9 mouse cellular contexts compared by ENCODE assay signal in the genomic region with DNA sequence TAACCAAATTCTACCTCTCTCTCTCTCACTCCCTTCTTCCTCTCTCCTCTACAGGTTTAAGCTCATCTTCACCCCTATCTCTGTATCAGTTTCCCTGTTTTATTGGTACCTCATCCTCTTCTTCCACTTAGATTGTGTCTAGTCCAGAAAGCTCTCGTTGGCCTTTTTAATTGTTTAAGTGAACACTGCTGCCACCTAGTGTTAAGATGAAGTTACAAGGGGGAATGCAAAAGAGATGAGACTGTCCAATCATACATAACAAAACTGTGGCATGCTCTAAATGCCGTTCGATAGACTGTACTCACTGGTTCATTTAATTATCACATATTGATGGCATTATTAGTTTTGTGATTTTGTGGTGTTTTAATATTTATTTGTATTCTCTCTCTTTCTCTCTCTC. TPM values are rescaled to one million over a fixed set of nuclear protein-coding genes. Genes with fewer than 3 reads are reported as not detected.
DNase-seq lines count a peak whose midpoint lies in the region; ATAC-seq and TF ChIP-seq lines count a peak whose summit lies in the region.
"Had no signal": no experiment of that assay in that cellular context is flagged by ENCODE, and none has a peak within 500 bp of the region (broad histone marks: within the 10 kb centered on the region; RNA-seq: fewer than 3 reads in every experiment).

No protein-coding gene starts in this region.

- no peaks in the 10 kb centered on the region for H3K9me3 ChIP-seq in kidney, embryonic 16.5 days (ENCODE audit: low read length)
- no peaks in the 10 kb centered on the region for H3K9me3 ChIP-seq in hindbrain, embryonic 16.5 days (ENCODE audit: control insufficient read depth, low read length)
- H3K9me3 ChIP-seq: heart, embryonic 15.5 days; midbrain, embryonic 12.5 days had no signal

- H3K9ac ChIP-seq in kidney, embryonic 16.5 days (replicated peaks; ENCODE audit: low read length) = no peak overlapping the region
- no peak overlapping the region for H3K9ac ChIP-seq in hindbrain, embryonic 16.5 days (ENCODE audit: low read depth, low read length)
- H3K9ac ChIP-seq: heart, embryonic 15.5 days; midbrain, embryonic 12.5 days had no signal

- TF ChIP-seq CTCF in kidney, adult 2 months (conservative IDR thresholded peaks at IDR 0.05; ENCODE audit: insufficient read depth, insufficient read length, low read depth, low read length) = no peak; the same call in 1 of the 2 replicates

- H3K27ac ChIP-seq in kidney, adult 2 months (ENCODE audit: insufficient read depth, low read depth, low read length) = no peak overlapping the region
- no peak overlapping the region for H3K27ac ChIP-seq in kidney, embryonic 16.5 days (ENCODE audit: low read length)
- H3K27ac ChIP-seq in hindbrain, embryonic 16.5 days (ENCODE audit: low read depth, low read length) = no peak overlapping the region
- H3K27ac ChIP-seq: heart, embryonic 15.5 days; midbrain, embryonic 12.5 days had no signal

- DNase-seq in kidney, adult 2 months = peak; percentile 65
- peak; percentile 75 for DNase-seq in 416B (ENCODE audit: low read depth)
- peak; percentile 60 for DNase-seq in CD4-positive helper T cell, adult 2 months (ENCODE audit: low read depth, low spot score)
- peak; percentile 83 for DNase-seq in embryo, embryonic 10 days (ENCODE audit: low spot score)
- peak; percentile 88 for DNase-seq in retina, embryonic 14.5 days (ENCODE audit: low spot score)

- H3K4me2 ChIP-seq in kidney, embryonic 16.5 days (replicated peaks; ENCODE audit: low read depth, low read length) = no peak overlapping the region
- H3K4me2 ChIP-seq in hindbrain, embryonic 16.5 days (ENCODE audit: low read length) = no peak overlapping the region
- H3K4me2 ChIP-seq: heart, embryonic 15.5 days; midbrain, embryonic 12.5 days had no signal

- WGBS in kidney, adult 2 months = 14% methylated on average over 3 of the region's 3 CpGs
- whole genome bisulfite sequencing in kidney, embryonic 16.5 days = 36% methylated on average over 3 of the region's 3 CpGs
- WGBS in hindbrain, embryonic 16.5 days = 22% methylated on average over 3 of the region's 3 CpGs

- no peaks in the 10 kb centered on the region for H3K4me1 ChIP-seq in kidney, adult 2 months (ENCODE audit: control insufficient read depth, insufficient read depth, low read length)
- peaks cover 4% of the 10 kb centered on the region; the same call in 1 of the 2 replicates for H3K4me1 ChIP-seq in kidney, embryonic 16.5 days (ENCODE audit: insufficient read depth, low read length)
- peaks cover 2% of the 10 kb centered on the region; the same call in 1 of the 2 replicates for H3K4me1 ChIP-seq in hindbrain, embryonic 16.5 days (ENCODE audit: control insufficient read depth, insufficient read depth, low read depth, low read length)

- TF ChIP-seq POLR2A in kidney, adult 2 months (IDR thresholded peaks at IDR 0.05; ENCODE audit: low read depth, low read length) = no peak

- no peaks in the 10 kb centered on the region for H3K27me3 ChIP-seq in kidney, adult 2 months (replicated peaks; ENCODE audit: control insufficient read depth, insufficient read depth, low read length)
- H3K27me3 ChIP-seq in kidney, embryonic 16.5 days (ENCODE audit: insufficient read depth, low read length) = no peaks in the 10 kb centered on the region
- no peaks in the 10 kb centered on the region for H3K27me3 ChIP-seq in hindbrain, embryonic 16.5 days (replicated peaks; ENCODE audit: control insufficient read depth, insufficient read depth, low read length)
- H3K27me3 ChIP-seq: heart, embryonic 15.5 days had no signal

- no peak for ATAC-seq in kidney, embryonic 16.5 days (ENCODE audit: low FRiP score, low TSS enrichment)
- ATAC-seq in hindbrain, embryonic 16.5 days = no peak

- no peaks in the 10 kb centered on the region for H3K36me3 ChIP-seq in kidney, adult 2 months (ENCODE audit: control insufficient read depth, insufficient read depth, low read length)
- no peaks in the 10 kb centered on the region for H3K36me3 ChIP-seq in kidney, embryonic 16.5 days (ENCODE audit: insufficient read depth, low read length)
- no peaks in the 10 kb centered on the region for H3K36me3 ChIP-seq in hindbrain, embryonic 16.5 days (ENCODE audit: control insufficient read depth, insufficient read depth, low read length)
- H3K36me3 ChIP-seq: heart, embryonic 15.5 days; midbrain, embryonic 12.5 days had no signal

- H3K4me3 ChIP-seq in kidney, adult 2 months (ENCODE audit: insufficient read depth, low read depth, low read length) = no peak overlapping the region
- no peak overlapping the region for H3K4me3 ChIP-seq in kidney, embryonic 16.5 days (ENCODE audit: low read length)
- H3K4me3 ChIP-seq in hindbrain, embryonic 16.5 days (ENCODE audit: low read length) = no peak overlapping the region
- H3K4me3 ChIP-seq: heart, embryonic 15.5 days; midbrain, embryonic 12.5 days had no signal

RNA-seq across cellular contexts. Expression of a gene that starts 3.8 kb away (rescaled TPM):
- polyA plus RNA-seq in kidney, adult 2 months (2012; rRNA removed) = 0.15 TPM in 1 of 2 replicates, not detected in the other
- 0.14 TPM in 1 of 2 replicates, not detected in the other for polyA plus RNA-seq in kidney, embryonic 16.5 days (2015; fragmentation: Nextera tagmentation; extraction: Ambion mirVana)
- 0.15 and 0.28 TPM in 2 replicates for polyA plus RNA-seq in hindbrain, embryonic 16.5 days (2015; fragmentation: Nextera tagmentation; extraction: Ambion mirVana)

RNA-seq across cellular contexts. Expression of a gene that starts 30.4 kb away (rescaled TPM):
- polyA plus RNA-seq in kidney, adult 2 months (2012; rRNA removed) = 0.80 and 0.88 TPM in 2 replicates
- polyA plus RNA-seq in kidney, embryonic 16.5 days (2015; fragmentation: Nextera tagmentation; extraction: Ambion mirVana) = 0.11 and 0.26 TPM in 2 replicates
- polyA plus RNA-seq in hindbrain, embryonic 16.5 days (2015; fragmentation: Nextera tagmentation; extraction: Ambion mirVana) = 0.32 and 0.34 TPM in 2 replicates
- polyA plus RNA-seq: midbrain, embryonic 12.5 days had no signal

RNA-seq across cellular contexts. Expression of a gene that starts 32.6 kb away (rescaled TPM):
- polyA plus RNA-seq in kidney, adult 2 months (2012; rRNA removed) = 13.2 and 16.8 TPM in 2 replicates
- 13.2 and 14.5 TPM in 2 replicates for polyA plus RNA-seq in kidney, embryonic 16.5 days (2015; fragmentation: Nextera tagmentation; extraction: Ambion mirVana)
- 1.9 and 3.0 TPM in 2 replicates for polyA plus RNA-seq in hindbrain, embryonic 16.5 days (2015; fragmentation: Nextera tagmentation; extraction: Ambion mirVana)
